Mouse (Mus musculus): ENCODE results near the gene Ncdn.

- no peak for TF ChIP-seq GATA1 (IDR thresholded peaks at IDR 0.05; ENCODE audit: low read length)
- no peak for TF ChIP-seq TAL1 (IDR thresholded peaks at IDR 0.05; ENCODE audit: low read length)
Observed at GRCm38 (mm10) chr4:126741448-126741847, 11.8 kb downstream of the Ncdn start.

Data from erythroblast, embryonic 14.5 days (primary cell).